Mouse (Mus musculus) thymus, postnatal 0 days (tissue): ENCODE measurements around the gene Lrrc56. TPM values are rescaled to one million over a fixed set of nuclear protein-coding genes. Genes with fewer than 3 reads are reported as not detected.

Experiments used
- microRNA counts: library from miRNA; unstranded; fragments of <30 nt; microRNA quantifications from one replicate; lab custom pipeline; 2015
- microRNA-seq: library from miRNA; unstranded; fragments of <30 nt; microRNA quantifications from one replicate; pipeline ENCODE4, GENCODE M21; 2016; ENCODE audit warnings: borderline number of aligned reads
- polyA plus RNA-seq: library from polyadenylated mRNA; unstranded; fragments of >200 nt; fragmentation: Nextera tagmentation; extraction: Ambion mirVana; gene quantifications from 2 replicates; pipeline ENCODE4 v1.2.1, GENCODE M21; 2015

Gene Lrrc56
- polyA plus RNA-seq, 1 experiment from 2014 or later: 2.5 TPM

MicroRNA genes within 50 kb of the gene (microRNA counts, 519-probe panel; counts per million panel counts)
- 5,689 counts per million, percentile 87 among the panel's probes with 10 or more counts for microRNA mmu-miR-210 (lab: Ali Mortazavi, UCI)

Small RNA genes within 50 kb of the gene (microRNA-seq; reads per million reads assigned to microRNA genes)
- 1,321 reads per million, percentile 75 among the genes with 10 or more reads in this experiment for gene Mir210

Other genes starting within 250 kb of the Lrrc56 start
- gene Ifitm5, start 243.9 kb upstream of the Lrrc56 start, polyA plus RNA-seq: 0.39 and 0.63 TPM in 2 replicates
- gene Gm45717, start 238.2 kb upstream of the Lrrc56 start, polyA plus RNA-seq: not detected in 2 replicates
- 443 and 459 TPM in 2 replicates for gene Ifitm2, start 238.2 kb upstream of the Lrrc56 start, polyA plus RNA-seq
- 109 and 131 TPM in 2 replicates for gene Ifitm1, start 226.9 kb upstream of the Lrrc56 start, polyA plus RNA-seq
- gene Ifitm3, start 183.4 kb upstream of the Lrrc56 start, polyA plus RNA-seq: 987 and 1,033 TPM in 2 replicates
- 0.73 and 0.95 TPM in 2 replicates for gene Ifitm6, start 176.2 kb upstream of the Lrrc56 start, polyA plus RNA-seq
- gene Gm17387, start 165.0 kb upstream of the Lrrc56 start, polyA plus RNA-seq: not detected in 2 replicates
- 2.0 and 2.5 TPM in 2 replicates for gene B4galnt4, start 133.1 kb upstream of the Lrrc56 start, polyA plus RNA-seq
- gene Pkp3, start 115.9 kb upstream of the Lrrc56 start, polyA plus RNA-seq: 45.1 and 47.8 TPM in 2 replicates
- 45.9 and 51.9 TPM in 2 replicates for gene Sigirr, start 93.6 kb upstream of the Lrrc56 start, polyA plus RNA-seq
- 0.18 and 0.33 TPM in 2 replicates for gene Ano9, start 76.4 kb upstream of the Lrrc56 start, polyA plus RNA-seq
- 25.5 and 28.8 TPM in 2 replicates for gene Ptdss2, start 71.8 kb upstream of the Lrrc56 start, polyA plus RNA-seq
- gene Rnh1, start 21.3 kb upstream of the Lrrc56 start, polyA plus RNA-seq: 71.2 and 72.2 TPM in 2 replicates
- gene Hras, start 152 bp upstream of the Lrrc56 start, polyA plus RNA-seq: 58.8 and 66.5 TPM in 2 replicates
- 1.1 and 1.8 TPM in 2 replicates for gene Lmntd2, start 19.9 kb downstream of the Lrrc56 start, polyA plus RNA-seq
- 19.7 and 20.6 TPM in 2 replicates for gene Rassf7, start 21.7 kb downstream of the Lrrc56 start, polyA plus RNA-seq
- 63.0 and 67.4 TPM in 2 replicates for gene Phrf1, start 34.6 kb downstream of the Lrrc56 start, polyA plus RNA-seq
- 46.6 and 46.7 TPM in 2 replicates for gene Irf7, start 72.3 kb downstream of the Lrrc56 start, polyA plus RNA-seq
- 0.42 and 0.73 TPM in 2 replicates for gene Cdhr5, start 82.6 kb downstream of the Lrrc56 start, polyA plus RNA-seq
- gene Sct, start 85.0 kb downstream of the Lrrc56 start, polyA plus RNA-seq: 3.9 and 5.0 TPM in 2 replicates
- 0.33 and 0.40 TPM in 2 replicates for gene Drd4, start 97.8 kb downstream of the Lrrc56 start, polyA plus RNA-seq
- 25.6 and 27.6 TPM in 2 replicates for gene Deaf1, start 133.5 kb downstream of the Lrrc56 start, polyA plus RNA-seq
- 43.0 and 45.6 TPM in 2 replicates for gene Tmem80, start 133.6 kb downstream of the Lrrc56 start, polyA plus RNA-seq
- gene Eps8l2, start 144.7 kb downstream of the Lrrc56 start, polyA plus RNA-seq: 8.1 and 10.4 TPM in 2 replicates
- 379 and 423 TPM in 2 replicates for gene Taldo1, start 198.0 kb downstream of the Lrrc56 start, polyA plus RNA-seq
- gene Gatd1, start 220.0 kb downstream of the Lrrc56 start, polyA plus RNA-seq: 52.1 and 53.8 TPM in 2 replicates
- 0.24 and 0.26 TPM in 2 replicates for gene Cend1, start 235.3 kb downstream of the Lrrc56 start, polyA plus RNA-seq
- gene Slc25a22, start 243.7 kb downstream of the Lrrc56 start, polyA plus RNA-seq: 19.0 and 19.1 TPM in 2 replicates
- gene Pidd1, start 249.9 kb downstream of the Lrrc56 start, polyA plus RNA-seq: 13.2 and 14.2 TPM in 2 replicates